Mouse (Mus musculus) midbrain, embryonic 14.5 days (tissue): Measurements from ENCODE around the gene Clrn1. TPM values are rescaled to one million over a fixed set of nuclear protein-coding genes. Genes with fewer than 3 reads are reported as not detected.

Source experiments
- ATAC-seq: fragments of 200-750 bp; cut with Nextera tagmentation; 2 replicates; pipeline ENCODE4 v1.8.0; 2017; ENCODE audit warnings: moderate number of reproducible peaks, moderate library complexity; ENCODE audit not compliant: low FRiP score, low TSS enrichment
- DNase-seq: peaks from one replicate; pipeline ENCODE4 v3.0.0-alpha.2; 2015
- H3K27ac ChIP-seq: fragments of 300-500 bp; sonication (generic); replicated peaks from 2 replicates; pipeline ENCODE4 v1.5.1; 2014; ENCODE audit warnings: mild to moderate bottlenecking, low read depth, low read length, moderate library complexity
- H3K27me3 ChIP-seq: fragments of 300-500 bp; sonication (generic); 2 replicates; pipeline ENCODE4 v1.6.1; 2014; ENCODE audit warnings: low read length, control low read depth, mixed read lengths; ENCODE audit not compliant: control insufficient read depth, insufficient read depth
- H3K36me3 ChIP-seq: fragments of 300-500 bp; sonication (generic); 2 replicates; pipeline ENCODE4 v1.6.1; 2014; ENCODE audit warnings: low read length, control low read depth; ENCODE audit not compliant: control insufficient read depth, insufficient read depth
- H3K4me1 ChIP-seq: fragments of 300-500 bp; sonication (generic); 2 replicates; pipeline ENCODE4 v1.6.1; 2014; ENCODE audit warnings: mild to moderate bottlenecking, antibody characterized with exemption, low read length, control low read depth; ENCODE audit not compliant: control insufficient read depth, insufficient read depth
- H3K4me2 ChIP-seq: fragments of 300-500 bp; sonication (generic); 2 replicates; pipeline ENCODE4 v1.6.1; 2014; ENCODE audit warnings: mild to moderate bottlenecking, low read length, moderate library complexity
- H3K4me3 ChIP-seq: fragments of 300-500 bp; sonication (generic); replicated peaks from 2 replicates; pipeline ENCODE4 v1.5.1; 2014; ENCODE audit warnings: low read depth, low read length
- H3K9ac ChIP-seq: fragments of 300-500 bp; sonication (generic); replicated peaks from 2 replicates; pipeline ENCODE4 v1.6.1; 2014; ENCODE audit warnings: mild to moderate bottlenecking, low read length, moderate library complexity
- H3K9me3 ChIP-seq: fragments of 300-500 bp; sonication (generic); 2 replicates; pipeline ENCODE4 v1.6.1; 2016; ENCODE audit warnings: low read length, control low read depth, mixed read lengths; ENCODE audit not compliant: control insufficient read depth
- WGBS: fragments of 180-500 bp; shearing (Covaris S2); extraction: QIAGEN DNeasy Blood & Tissue Kit; methylation state at CpG from one replicate; pipeline ENCODE4 v1.1.7; 2014; 5-methylcytosine and 5-hydroxymethylcytosine counted together
- polyA plus RNA-seq: library from polyadenylated mRNA; unstranded; fragments of >200 nt; fragmentation: Nextera tagmentation; extraction: Ambion mirVana; gene quantifications from 2 replicates; pipeline ENCODE4 v1.2.1, GENCODE M21; 2014

Clrn1 gene
- polyA plus RNA-seq, result 0.51 and 0.63 TPM in 2 replicates

DNA sequence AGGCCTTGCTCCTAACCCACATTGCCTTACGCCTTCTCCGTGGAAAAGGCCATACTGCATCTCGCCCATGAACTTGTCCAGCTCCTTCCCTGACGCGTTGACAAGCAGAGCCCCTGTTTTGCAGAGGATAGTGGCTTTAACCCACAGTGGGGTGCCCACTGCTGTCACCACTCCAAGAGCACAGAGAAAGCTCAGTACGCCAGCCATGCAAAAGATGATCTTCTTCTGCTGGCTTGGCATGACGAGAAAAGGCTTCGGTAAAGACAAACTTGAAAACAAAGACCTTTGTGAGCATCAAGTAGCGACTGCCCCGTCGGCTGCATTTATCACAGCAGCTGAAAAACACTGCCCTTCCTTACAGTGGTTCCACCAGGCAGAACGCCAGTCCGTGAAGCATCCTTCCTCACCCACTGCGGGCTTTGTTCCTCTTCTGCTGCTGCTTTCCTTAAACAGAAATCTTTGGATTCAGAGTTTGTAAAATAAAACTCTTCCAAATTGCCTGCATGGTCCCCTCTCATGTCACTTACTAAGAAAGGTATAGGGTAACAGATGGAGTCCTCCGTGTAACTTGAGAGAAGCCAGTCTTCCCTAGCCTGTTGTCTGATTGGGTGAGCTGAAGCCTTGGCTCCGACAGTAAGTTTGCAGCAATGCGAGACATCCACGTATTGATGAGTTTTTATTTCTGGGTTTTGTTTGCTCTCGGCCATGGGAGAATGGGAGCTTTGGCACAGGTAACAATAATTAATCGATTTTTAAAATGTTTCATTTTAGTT is at the start of gene Clrn1:
Gene Clrn1, minus strand, starts transcription at position 540 of the 773 bp plus-strand sequence.
- Histone ChIP-seq H3K9me3 (no peaks in the 10 kb centered on the region), H3K4me2 (no peak within 1 kb of the TSS), H3K4me3 (no peak within 1 kb of the TSS), H3K4me1 (no peaks in the 10 kb centered on the region), H3K9ac (no peak within 1 kb of the TSS), H3K27ac (no peak within 1 kb of the TSS), H3K36me3 (no peaks in the 10 kb centered on the region), H3K27me3 (no peaks in the 10 kb centered on the region)
- ATAC-seq (no peak), DNase-seq (no peak)
- WGBS, result 60% methylated on average over 20 of the region's 20 CpGs

DNA sequence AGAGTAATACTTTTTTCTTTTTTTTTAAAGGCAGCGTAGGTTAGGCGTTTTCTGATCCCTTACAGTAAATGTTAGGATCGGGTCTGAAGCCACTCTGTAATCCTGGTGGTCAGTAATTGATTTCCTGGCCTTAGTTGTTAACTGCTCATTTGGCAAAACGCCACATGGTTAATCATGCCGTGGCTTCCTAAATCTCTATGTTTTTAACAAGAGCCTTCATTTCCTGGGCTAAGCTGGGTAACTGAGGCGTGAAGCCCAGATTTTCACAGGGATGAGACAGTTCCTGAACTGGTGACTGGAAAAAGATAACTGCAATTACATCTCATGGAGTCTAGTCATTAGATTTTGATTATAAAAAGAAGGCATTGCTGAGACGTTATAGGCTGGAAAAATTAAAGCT is 38.9 kb upstream of the Clrn1 start:
- Histone ChIP-seq H3K9me3 (no peaks in the 10 kb centered on the region), H3K27ac (no peak overlapping the region), H3K4me2 (no peak overlapping the region), H3K27me3 (no peaks in the 10 kb centered on the region), H3K4me3 (no peak overlapping the region), H3K4me1 (no peaks in the 10 kb centered on the region), H3K9ac (no peak overlapping the region), H3K36me3 (no peaks in the 10 kb centered on the region)
- 46% methylated on average over 7 of the region's 7 CpGs for WGBS
- peak; percentile 23 for DNase-seq
- ATAC-seq, result no peak

DNA sequence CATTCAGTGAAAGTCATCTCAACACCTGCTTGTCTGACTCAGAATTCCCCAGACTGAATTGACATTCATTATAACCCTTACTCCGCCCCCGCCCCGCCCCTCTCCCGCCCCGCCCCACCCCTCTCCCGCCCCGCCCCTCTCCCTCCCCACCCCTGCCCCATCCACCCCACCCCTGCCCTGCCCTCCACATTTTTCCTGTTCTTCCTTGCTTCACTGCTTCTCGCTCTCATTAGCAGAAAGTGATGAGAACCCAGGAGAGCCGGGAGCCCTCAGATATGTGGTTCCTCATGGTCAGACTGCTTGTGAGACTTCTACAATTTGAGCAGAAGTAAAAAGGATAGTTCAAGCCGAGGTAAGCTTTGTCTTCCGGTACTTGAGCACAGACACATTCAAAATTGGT is 38.0 kb upstream of the Clrn1 start:
- H3K4me3 ChIP-seq, result no peak overlapping the region
- ATAC-seq (no peak), DNase-seq (no peak)
- H3K27me3 ChIP-seq, result no peaks in the 10 kb centered on the region
- H3K27ac ChIP-seq, result no peak overlapping the region
- H3K9ac ChIP-seq, result no peak overlapping the region
- H3K9me3 ChIP-seq, result no peaks in the 10 kb centered on the region
- 60% methylated on average over 11 of the region's 11 CpGs for WGBS
- no peaks in the 10 kb centered on the region for H3K36me3 ChIP-seq
- no peaks in the 10 kb centered on the region for H3K4me1 ChIP-seq
- H3K4me2 ChIP-seq, result no peak overlapping the region

DNA sequence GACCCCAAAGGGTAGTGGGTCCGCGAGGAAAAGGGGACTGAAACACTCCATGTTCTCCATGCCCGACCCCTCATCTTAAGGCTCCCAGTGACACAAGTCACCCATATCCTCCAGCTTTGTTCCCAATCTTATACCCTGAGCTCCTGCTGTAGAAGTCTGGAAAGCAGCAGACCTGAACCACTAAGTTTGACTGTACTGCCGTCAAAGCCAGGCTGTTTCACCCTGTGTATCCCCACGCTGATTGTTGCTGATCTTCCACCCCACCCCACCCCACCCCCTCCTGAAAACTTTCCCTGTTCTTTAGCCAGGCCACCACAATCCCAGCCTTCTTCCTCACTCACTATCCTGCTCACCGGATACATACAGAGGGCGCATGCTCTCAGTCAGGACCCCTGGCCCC is 37.5 kb upstream of the Clrn1 start:
- Histone ChIP-seq H3K36me3 (no peaks in the 10 kb centered on the region), H3K4me1 (no peaks in the 10 kb centered on the region), H3K27ac (no peak overlapping the region), H3K4me3 (no peak overlapping the region), H3K9me3 (no peaks in the 10 kb centered on the region), H3K4me2 (no peak overlapping the region), H3K27me3 (no peaks in the 10 kb centered on the region), H3K9ac (no peak overlapping the region)
- DNase-seq (no peak), ATAC-seq (0 out of 2 replicates have a peak, but pooled peaks have one; percentile 25)
- WGBS, result 48% methylated on average over 7 of the region's 7 CpGs

DNA sequence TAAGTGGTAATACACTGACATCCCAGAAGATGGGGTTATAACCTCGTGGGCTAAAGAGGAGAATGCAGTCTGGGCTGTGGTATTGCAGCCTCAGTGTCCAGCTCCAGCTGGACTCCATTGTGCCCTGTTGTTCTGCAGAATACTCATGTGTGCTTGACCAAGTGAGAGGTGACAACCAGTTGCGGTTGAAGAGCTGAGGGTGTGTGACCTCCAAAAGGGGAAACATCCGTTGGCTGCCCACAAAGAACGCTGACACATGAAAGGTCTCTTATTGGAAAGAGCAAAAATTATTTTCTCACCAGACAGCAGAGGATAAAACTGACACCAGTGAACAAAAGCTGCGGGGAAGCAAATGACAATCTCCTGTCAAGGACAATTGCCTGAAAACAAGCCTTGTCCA is 36.2 kb upstream of the Clrn1 start:
- 52% methylated on average over 5 of the region's 5 CpGs for WGBS
- Histone ChIP-seq H3K27me3 (no peaks in the 10 kb centered on the region), H3K27ac (no peak overlapping the region), H3K4me1 (no peaks in the 10 kb centered on the region), H3K9me3 (no peaks in the 10 kb centered on the region), H3K9ac (no peak overlapping the region), H3K4me3 (no peak overlapping the region), H3K4me2 (no peak overlapping the region), H3K36me3 (no peaks in the 10 kb centered on the region)
- DNase-seq (no peak), ATAC-seq (no peak)

DNA sequence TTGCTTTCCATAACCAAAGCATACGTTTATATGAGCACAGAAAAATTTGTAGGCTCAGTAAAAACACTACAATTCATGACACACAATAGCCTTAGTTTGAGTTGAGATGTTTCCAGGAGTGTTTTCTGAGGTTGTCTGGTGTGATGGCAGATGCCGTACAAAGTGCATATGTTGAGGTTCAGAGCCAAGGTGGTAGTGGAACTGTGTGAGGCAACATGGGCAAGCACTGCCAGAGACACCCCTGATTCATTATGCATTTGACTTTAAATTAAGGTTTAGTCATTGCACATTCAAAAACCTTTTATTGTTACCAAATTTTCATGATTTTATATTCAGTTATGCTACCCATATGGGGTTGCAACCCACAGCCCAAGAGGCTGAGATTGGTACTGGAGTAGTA is 19.5 kb upstream of the Clrn1 start:
- ATAC-seq, result no peak
- 93% methylated on average over 2 of the region's 2 CpGs for WGBS
- Histone ChIP-seq H3K4me3 (no peak overlapping the region), H3K27ac (no peak overlapping the region), H3K9ac (no peak overlapping the region), H3K27me3 (no peaks in the 10 kb centered on the region), H3K36me3 (no peaks in the 10 kb centered on the region), H3K4me2 (no peak overlapping the region), H3K4me1 (no peaks in the 10 kb centered on the region), H3K9me3 (no peaks in the 10 kb centered on the region)
- no peak for DNase-seq

DNA sequence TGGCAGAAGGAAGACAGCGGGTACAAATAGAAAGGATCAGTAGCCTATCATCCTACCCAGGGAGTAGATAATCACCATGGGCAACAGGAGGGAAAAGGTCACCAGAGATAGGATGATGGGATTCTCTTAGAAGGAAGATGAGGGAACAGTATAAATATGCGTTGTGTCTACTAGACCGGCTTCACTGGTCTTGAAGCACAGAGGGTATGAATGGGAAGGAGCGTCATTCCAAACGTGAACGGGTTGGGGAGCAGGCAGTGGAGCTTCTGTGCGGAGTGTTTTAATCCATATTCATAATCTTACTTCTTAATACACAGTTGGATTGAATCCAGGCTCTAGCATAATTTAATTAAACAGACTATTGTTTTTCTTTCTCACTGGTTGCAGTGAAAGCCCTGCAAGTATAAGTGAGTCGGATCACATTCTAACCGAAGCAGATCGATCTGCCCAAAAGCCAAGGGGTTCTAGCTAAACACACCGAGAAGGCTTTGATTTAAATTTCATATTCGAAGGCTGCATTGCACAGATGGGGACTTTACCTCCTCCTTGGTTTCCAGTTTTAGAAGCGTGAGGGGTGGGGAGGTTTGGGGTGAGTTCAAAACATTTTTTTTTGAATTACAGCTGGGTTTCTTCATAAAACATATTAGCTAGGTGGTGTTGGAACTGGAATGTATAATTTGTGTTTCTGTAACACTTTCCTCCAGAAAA is 17.1 kb upstream of the Clrn1 start:
- 63% methylated on average over 13 of the region's 13 CpGs for WGBS
- no peak overlapping the region for H3K4me2 ChIP-seq
- no peaks in the 10 kb centered on the region for H3K4me1 ChIP-seq
- peak; percentile 46 for DNase-seq
- no peaks in the 10 kb centered on the region for H3K27me3 ChIP-seq
- H3K9ac ChIP-seq, result no peak overlapping the region
- no peak overlapping the region for H3K27ac ChIP-seq
- ATAC-seq, result peak; percentile 43; the same call in 1 of the 2 replicates
- H3K9me3 ChIP-seq, result no peaks in the 10 kb centered on the region
- H3K4me3 ChIP-seq, result no peak overlapping the region
- no peaks in the 10 kb centered on the region for H3K36me3 ChIP-seq

DNA sequence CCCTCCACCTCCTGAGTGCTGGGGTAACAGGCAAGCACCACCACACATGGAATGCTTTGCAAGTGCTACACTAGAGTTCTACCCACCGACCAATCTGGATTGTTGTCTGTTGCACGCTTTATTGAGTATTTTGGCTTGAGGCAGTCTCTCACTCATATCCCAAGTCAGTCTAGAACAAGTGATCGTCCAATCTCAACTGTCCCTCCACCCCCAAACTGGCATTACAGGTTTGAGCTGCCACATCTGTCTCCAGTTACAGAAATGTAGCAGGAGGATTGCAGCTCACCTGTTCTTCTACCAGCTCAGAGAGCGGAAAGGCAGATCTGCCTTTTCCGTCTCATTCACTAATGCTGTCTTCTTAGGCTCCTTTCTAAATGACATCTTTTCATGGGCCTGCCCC is 10.0 kb upstream of the Clrn1 start:
- WGBS, result 94% methylated on average over 5 of the region's 5 CpGs
- no peak for DNase-seq
- H3K27ac ChIP-seq, result no peak overlapping the region
- ATAC-seq, result no peak
- no peak overlapping the region for H3K4me3 ChIP-seq
- no peaks in the 10 kb centered on the region for H3K9me3 ChIP-seq
- no peak overlapping the region for H3K9ac ChIP-seq
- no peaks in the 10 kb centered on the region for H3K27me3 ChIP-seq
- H3K36me3 ChIP-seq, result no peaks in the 10 kb centered on the region
- H3K4me2 ChIP-seq, result no peak overlapping the region
- no peaks in the 10 kb centered on the region for H3K4me1 ChIP-seq

DNA sequence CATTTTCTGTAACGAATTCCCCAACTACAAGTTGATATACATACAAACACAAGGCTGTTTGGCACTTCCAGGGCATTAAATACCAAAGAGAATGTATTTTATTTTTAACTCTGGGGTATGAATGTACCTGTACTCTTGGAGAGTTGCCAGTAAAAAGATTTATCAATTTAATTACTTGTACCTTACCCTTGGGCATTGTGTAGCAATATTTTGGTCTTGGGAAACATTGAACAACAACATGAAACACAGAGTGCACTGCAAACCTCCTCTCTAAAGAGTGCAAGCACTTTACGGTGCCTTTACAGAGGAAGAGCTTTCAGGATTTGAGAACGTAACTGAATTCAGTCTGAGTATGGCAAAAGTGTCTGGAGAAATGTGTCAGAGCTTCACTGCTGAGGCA is 9.4 kb upstream of the Clrn1 start:
- H3K4me2 ChIP-seq, result no peak overlapping the region
- no peaks in the 10 kb centered on the region for H3K27me3 ChIP-seq
- 90% methylated on average over 3 of the region's 3 CpGs for WGBS
- H3K9ac ChIP-seq, result no peak overlapping the region
- no peaks in the 10 kb centered on the region for H3K9me3 ChIP-seq
- H3K27ac ChIP-seq, result no peak overlapping the region
- H3K4me3 ChIP-seq, result no peak overlapping the region
- no peak for DNase-seq
- ATAC-seq, result no peak
- no peaks in the 10 kb centered on the region for H3K36me3 ChIP-seq
- no peaks in the 10 kb centered on the region for H3K4me1 ChIP-seq
